Mouse (Mus musculus) neutrophil, adult 5-6 weeks (primary cell): ENCODE results near the gene Rgs7bp. TPM values are rescaled to one million over a fixed set of nuclear protein-coding genes. Genes with fewer than 3 reads are reported as not detected.

ENCODE experiments used
- ATAC-seq: fragments of 151-379, 151-347 bp; 2 replicates; pipeline ENCODE4 v1.8.0; 2017; ENCODE audit warnings: mild to moderate bottlenecking, moderate TSS enrichment; ENCODE audit not compliant: insufficient number of reproducible peaks, poor library complexity, low FRiP score, severe bottlenecking; ENCODE audit errors: extremely low read depth
- total RNA-seq: library from RNA; stranded (forward); fragments of 200-1000 nt; gene quantifications from 2 replicates; pipeline ENCODE4 v1.2.3, GENCODE M21; 2017

Rgs7bp gene
- total RNA-seq, result under 0.01 TPM in 1 of 2 replicates, not detected in the other

DNA sequence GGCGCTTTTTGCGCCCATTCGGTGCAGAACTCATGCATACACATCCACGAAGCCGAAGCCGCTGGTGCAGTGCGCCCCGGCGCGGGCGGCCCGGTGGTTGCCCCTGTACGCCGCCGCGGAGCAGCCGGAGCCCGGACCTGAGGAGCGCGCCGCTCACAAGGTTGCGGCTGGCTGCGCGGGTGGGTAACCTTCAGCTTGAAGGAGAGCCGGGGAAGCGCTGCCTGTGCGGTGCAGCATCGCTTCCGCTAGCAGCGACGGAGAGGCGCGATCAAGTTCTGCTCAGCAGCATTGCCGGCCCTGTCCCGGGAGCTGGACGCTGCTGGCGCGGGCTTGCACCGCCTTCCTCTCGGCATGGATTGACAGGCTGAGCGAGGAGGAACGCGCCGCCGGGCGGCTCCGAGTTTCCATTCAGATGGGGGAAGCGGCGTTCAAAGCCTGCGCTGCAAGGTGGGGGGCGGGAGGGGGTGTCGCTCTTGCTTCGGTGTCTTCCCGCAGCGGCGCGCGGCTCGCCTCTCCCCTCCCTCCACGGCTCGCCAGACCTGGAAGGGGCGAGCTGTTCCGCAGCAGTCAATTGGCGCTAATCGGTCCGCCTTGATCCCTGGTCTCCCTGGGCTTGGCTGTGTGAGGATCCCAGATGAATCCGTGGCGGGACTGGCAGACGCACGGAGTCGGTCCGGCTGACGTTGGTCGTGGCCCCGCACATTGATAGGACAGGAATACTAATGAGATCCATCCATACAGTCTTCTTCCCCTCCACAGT is at the start of gene Rgs7bp:
Gene Rgs7bp (minus strand): TSS at position 750 of the 760 bp plus-strand sequence.
- ATAC-seq, result peak; percentile 32; the same call in 1 of the 2 replicates

- no peak for ATAC-seq
Measured at GRCm38 (mm10) chr13:105104385-105104784, 49.7 kb upstream of the Rgs7bp start.

GRCm38 (mm10) chr13:105100705-105101104 is 46.0 kb upstream of the Rgs7bp start:
- no peak for ATAC-seq

DNA sequence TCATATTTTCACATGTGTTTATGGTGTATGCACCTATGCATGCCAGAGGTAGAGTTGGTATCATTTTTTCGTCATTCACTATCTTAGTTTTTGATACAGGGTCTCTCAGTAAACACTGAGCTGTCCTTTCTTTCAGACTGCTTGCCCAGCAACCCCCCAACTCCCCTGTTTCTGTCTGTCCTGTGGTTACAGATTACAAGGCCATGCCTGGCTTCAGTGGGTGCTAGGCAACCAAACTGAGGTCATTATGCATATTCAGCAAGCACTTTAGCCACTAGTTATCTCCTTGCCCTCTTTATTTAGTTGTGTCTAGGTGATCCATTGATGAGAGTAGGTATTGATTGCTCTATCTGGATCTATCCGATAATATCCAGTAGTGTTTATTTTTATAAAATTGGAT is 41.6 kb upstream of the Rgs7bp start:
- ATAC-seq, result no peak

- ATAC-seq, result no peak
Measured at GRCm38 (mm10) chr13:105089276-105089675, 34.5 kb upstream of the Rgs7bp start.

DNA sequence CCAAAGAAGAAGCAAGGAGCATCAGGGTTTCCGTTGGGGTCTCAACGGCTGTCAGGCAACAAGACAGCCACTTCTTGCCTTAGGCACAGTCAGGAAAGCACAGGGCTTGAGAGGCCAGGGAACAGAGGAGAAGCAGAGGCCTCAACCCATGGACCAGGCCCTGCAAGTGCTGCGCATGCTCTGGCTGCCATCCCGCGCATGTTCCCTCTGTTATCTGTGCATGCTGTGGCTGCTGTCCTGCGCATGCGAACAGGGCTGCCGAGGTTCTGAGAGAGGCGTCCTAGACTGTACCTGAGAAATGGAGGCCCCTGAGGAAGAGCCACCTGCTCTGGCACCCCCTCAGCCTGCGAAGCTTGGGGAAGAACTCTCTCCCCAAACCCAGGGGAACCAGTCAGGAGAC is 27.1 kb upstream of the Rgs7bp start, which contains the start of gene 4933425L06Rik:
Gene 4933425L06Rik (plus strand): TSS at position 261 of the 400 bp plus-strand sequence.
- ATAC-seq, result no peak

GRCm38 (mm10) chr13:105066890-105067845 is 12.4 kb upstream of the Rgs7bp start:
- no peak for ATAC-seq

DNA sequence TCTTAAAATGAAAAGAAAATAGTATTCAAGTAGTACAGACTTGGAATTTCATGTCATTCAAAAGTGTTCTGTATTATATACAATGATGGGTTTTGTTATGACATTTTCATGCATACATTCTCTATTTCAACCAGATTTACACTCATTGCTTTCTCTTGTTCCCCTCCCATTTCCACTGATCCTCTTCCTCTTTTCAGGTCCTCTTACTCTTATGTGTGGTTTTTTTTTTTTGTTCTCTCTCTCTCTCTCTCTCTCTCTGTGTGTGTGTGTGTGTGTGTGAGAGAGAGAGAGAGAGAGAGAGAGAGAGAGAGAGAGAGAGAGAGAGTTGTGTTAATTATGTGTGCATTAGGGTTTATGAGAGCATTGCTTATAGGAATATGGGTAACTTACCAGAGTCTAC is 11.4 kb upstream of the Rgs7bp start:
- no peak for ATAC-seq

DNA sequence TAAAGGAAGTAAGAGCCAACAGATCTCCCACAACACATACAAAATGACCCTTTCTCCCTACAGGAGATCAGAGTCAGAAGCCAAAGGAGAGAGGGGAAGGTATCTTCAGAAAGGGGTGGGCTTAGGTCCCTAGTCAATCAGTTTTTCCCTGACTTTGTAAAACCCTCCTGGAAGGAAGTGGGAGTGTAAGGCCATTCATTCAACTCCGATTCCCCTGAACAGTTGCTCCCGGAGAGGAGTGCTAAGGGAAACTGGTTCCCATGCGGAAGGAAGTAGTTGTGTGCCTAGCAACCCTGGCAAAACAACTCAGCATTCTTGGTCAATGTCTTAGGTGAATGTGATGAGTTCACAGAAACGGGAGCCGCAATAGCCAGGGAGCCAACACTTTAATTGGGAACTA is 644 bp upstream of the Rgs7bp start:
- no peak for ATAC-seq

DNA sequence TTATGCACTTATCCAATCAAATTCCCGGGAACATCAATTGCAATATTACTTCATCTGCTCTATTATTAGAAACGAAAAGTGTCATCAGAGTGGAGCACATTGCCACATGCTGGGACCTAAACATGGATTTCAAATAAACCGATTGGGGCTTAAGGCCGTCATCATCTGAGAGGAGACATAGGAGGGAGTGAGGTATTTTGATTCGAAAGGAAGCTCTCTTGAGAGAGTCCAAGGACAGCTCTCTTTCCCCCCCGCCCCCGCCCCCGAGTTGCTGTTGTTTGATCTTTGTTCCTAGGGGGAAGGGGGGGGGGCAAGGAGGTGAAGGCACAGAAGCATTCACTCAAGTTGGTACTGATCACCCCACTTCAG is 195 bp upstream of the Rgs7bp start:
- no peak for ATAC-seq

GRCm38 (mm10) chr13:105053618-105054017 is 1.1 kb downstream of the Rgs7bp start:
- no peak for ATAC-seq

DNA sequence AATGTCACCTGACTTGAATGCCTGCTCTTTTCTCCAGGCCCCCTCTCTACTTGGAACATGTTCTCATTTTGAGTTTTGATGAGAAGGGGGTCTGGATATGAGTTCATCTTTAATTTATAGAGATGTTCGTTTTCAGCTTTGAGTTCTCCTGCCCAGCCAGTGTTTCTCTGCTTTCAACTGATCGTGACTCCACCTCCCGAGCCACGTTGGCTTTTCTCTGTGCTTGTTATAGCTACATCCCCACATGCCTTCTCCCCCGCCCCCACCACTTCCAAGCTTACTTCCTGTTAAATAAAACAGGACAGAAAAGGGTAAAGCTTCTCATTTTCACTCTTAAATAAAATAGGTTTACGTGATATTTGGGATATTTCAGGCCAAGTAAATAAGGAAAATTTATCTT is 3.3 kb downstream of the Rgs7bp start:
- ATAC-seq, result no peak

DNA sequence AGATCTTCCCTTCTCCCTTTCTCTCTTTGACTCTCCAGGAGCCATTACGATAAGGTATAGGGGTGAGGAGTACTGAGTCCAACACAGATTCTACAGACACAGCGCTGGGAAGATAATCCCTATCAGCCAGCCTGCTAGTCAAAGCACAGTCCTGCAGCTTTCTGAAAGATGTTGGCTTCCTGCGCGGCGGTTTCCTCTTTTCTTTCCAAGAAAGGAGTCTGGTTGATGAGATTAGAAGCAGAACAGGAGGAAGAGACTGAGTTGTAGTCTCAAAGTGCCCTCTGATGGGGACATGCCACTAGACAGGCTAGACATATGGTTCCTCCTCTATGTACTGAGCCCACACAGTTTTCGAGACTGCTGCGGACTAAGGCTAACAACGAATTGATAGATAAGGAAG is 6.1 kb downstream of the Rgs7bp start:
- no peak for ATAC-seq

GRCm38 (mm10) chr13:105047377-105047776 is 7.4 kb downstream of the Rgs7bp start:
- no peak for ATAC-seq

GRCm38 (mm10) chr13:105043882-105044281 is 10.8 kb downstream of the Rgs7bp start:
- no peak for ATAC-seq

GRCm38 (mm10) chr13:105038334-105038733 is 16.4 kb downstream of the Rgs7bp start:
- ATAC-seq, result no peak

DNA sequence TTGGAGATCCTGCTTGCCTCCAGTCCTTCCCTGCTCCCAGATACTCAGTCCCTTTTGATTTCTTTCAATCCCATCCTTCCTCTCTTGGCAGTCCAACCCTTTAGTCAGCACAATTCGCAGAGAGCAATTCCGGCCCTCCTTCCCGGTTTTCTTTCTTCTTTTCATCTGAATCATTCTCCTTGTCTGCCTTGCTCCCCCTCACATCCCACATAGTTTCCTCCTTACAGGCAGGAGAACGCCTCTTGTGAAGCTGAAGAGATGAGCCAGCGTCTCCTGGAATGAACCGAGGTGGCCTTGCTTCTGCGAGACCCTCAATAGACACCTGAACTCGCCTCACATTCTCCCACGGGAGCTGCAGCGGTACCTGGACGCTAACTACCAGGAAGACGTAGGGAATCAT is 16.9 kb downstream of the Rgs7bp start:
- ATAC-seq, result no peak

DNA sequence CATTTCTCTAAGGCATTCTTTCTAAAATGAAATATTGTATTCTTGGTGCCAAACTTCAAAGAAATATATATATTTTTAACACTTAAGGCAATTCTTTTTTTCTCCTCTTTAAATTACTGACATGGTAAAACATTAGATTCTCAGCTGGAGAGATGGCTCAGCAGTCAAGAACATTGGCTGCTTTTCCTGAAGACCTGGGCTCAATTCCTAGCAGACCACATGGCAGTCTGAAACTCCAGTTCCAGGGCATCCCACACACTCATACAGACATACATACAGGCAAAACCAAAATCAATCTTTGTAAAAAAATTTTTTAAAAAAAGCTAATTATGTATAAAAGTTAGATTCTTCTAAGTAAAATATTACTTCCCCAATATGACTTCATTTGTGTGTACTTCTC is 22.8 kb downstream of the Rgs7bp start:
- no peak for ATAC-seq

DNA sequence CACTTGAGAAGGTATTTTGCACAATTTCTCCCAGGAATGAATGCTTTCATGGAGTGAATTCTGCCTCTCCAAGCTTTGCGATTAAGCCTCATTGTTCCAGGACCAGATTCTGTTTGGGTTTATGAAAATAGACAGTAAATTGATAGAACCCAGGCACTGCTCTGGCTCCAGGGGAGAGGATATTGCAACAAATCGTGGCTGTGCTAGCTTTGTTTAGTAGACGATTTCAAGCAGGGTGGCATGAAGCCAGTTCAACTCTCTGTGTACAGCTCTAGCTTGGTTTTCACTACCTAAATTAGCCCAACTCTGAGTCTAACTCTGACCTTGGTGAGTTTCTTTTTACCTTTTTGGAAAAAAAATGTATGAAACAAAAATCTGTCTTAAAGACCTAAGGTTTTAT is 26.5 kb downstream of the Rgs7bp start:
- ATAC-seq, result no peak

- ATAC-seq, result no peak
Measured at GRCm38 (mm10) chr13:105016577-105016976, 38.2 kb downstream of the Rgs7bp start.
